Mouse (Mus musculus): Measurements from ENCODE around the gene Cnot9. TPM values are rescaled to one million over a fixed set of nuclear protein-coding genes. Genes with fewer than 3 reads are reported as not detected.

The Cnot9 gene
- polyA plus RNA-seq, 1 experiment from 2014 or later, result 28.9 TPM

Other genes with a start within 250 kb of the Cnot9 start
- 0.36 and 0.39 TPM in 2 replicates for gene Gpbar1, start 227.5 kb upstream of the Cnot9 start, polyA plus RNA-seq (2015; fragmentation: Nextera tagmentation; extraction: Ambion mirVana)
- gene Aamp, start 221.3 kb upstream of the Cnot9 start, polyA plus RNA-seq (2015; fragmentation: Nextera tagmentation; extraction: Ambion mirVana), result 95.6 and 97.5 TPM in 2 replicates
- gene Pnkd, start 221.1 kb upstream of the Cnot9 start, polyA plus RNA-seq (2015; fragmentation: Nextera tagmentation; extraction: Ambion mirVana), result 34.0 and 37.5 TPM in 2 replicates
- 16.5 and 18.8 TPM in 2 replicates for gene Tmbim1, start 200.4 kb upstream of the Cnot9 start, polyA plus RNA-seq (2015; fragmentation: Nextera tagmentation; extraction: Ambion mirVana)
- 0.05 and 0.08 TPM in 2 replicates for gene Catip, start 143.9 kb upstream of the Cnot9 start, polyA plus RNA-seq (2015; fragmentation: Nextera tagmentation; extraction: Ambion mirVana)
- gene Slc11a1, start 130.9 kb upstream of the Cnot9 start, polyA plus RNA-seq (2015; fragmentation: Nextera tagmentation; extraction: Ambion mirVana), result 17.4 and 17.9 TPM in 2 replicates
- gene Ctdsp1, start 114.5 kb upstream of the Cnot9 start, polyA plus RNA-seq (2015; fragmentation: Nextera tagmentation; extraction: Ambion mirVana), result 45.9 and 48.6 TPM in 2 replicates
- 0.69 and 1.6 TPM in 2 replicates for gene Vil1, start 96.7 kb upstream of the Cnot9 start, polyA plus RNA-seq (2015; fragmentation: Nextera tagmentation; extraction: Ambion mirVana)
- gene Plcd4, start 36.8 kb downstream of the Cnot9 start, polyA plus RNA-seq (2015; fragmentation: Nextera tagmentation; extraction: Ambion mirVana), result 0.04 and 0.40 TPM in 2 replicates
- 11.5 and 12.1 TPM in 2 replicates for gene Usp37, start 38.2 kb downstream of the Cnot9 start, polyA plus RNA-seq (2015; fragmentation: Nextera tagmentation; extraction: Ambion mirVana)
- 1.7 and 2.0 TPM in 2 replicates for gene Zfp142, start 82.2 kb downstream of the Cnot9 start, polyA plus RNA-seq (2015; fragmentation: Nextera tagmentation; extraction: Ambion mirVana)
- gene Bcs1l, start 82.2 kb downstream of the Cnot9 start, polyA plus RNA-seq (2015; fragmentation: Nextera tagmentation; extraction: Ambion mirVana), result 8.4 and 8.5 TPM in 2 replicates
- gene Rnf25, start 95.3 kb downstream of the Cnot9 start, polyA plus RNA-seq (2015; fragmentation: Nextera tagmentation; extraction: Ambion mirVana), result 11.2 and 11.9 TPM in 2 replicates
- gene Stk36, start 95.4 kb downstream of the Cnot9 start, polyA plus RNA-seq (2015; fragmentation: Nextera tagmentation; extraction: Ambion mirVana), result 0.19 and 0.26 TPM in 2 replicates
- gene Ttll4, start 155.7 kb downstream of the Cnot9 start, polyA plus RNA-seq (2015; fragmentation: Nextera tagmentation; extraction: Ambion mirVana), result 4.3 and 4.6 TPM in 2 replicates
- 7.5 and 8.9 TPM in 2 replicates for gene Cyp27a1, start 207.5 kb downstream of the Cnot9 start, polyA plus RNA-seq (2015; fragmentation: Nextera tagmentation; extraction: Ambion mirVana)
- gene Prkag3, start 243.2 kb downstream of the Cnot9 start, polyA plus RNA-seq (2015; fragmentation: Nextera tagmentation; extraction: Ambion mirVana), result 0.19 and 0.25 TPM in 2 replicates

All from liver, embryonic 16.5 days (tissue).